ENCODE assay signal across 9 mouse cellular contexts in genomic region chr6:70956285-70956912, GRCm38 (mm10). TPM values are rescaled to one million over a fixed set of nuclear protein-coding genes. Genes with fewer than 3 reads are reported as not detected.
DNase-seq lines count a peak whose midpoint lies in the region; ATAC-seq and TF ChIP-seq lines count a peak whose summit lies in the region.
"Had no signal": no experiment of that assay in that cellular context is flagged by ENCODE, and none has a peak within 500 bp of the region (broad histone marks: within the 10 kb centered on the region; RNA-seq: fewer than 3 reads in every experiment).

TSS of gene Foxi3 (plus strand) at chr6:70956531.

- 0 out of 2 replicates have a peak, but pooled peaks cover 7% of the 10 kb centered on the region for H3K4me1 ChIP-seq in forebrain, postnatal 0 days (ENCODE audit: insufficient read depth)
- peaks cover 7% of the 10 kb centered on the region for H3K4me1 ChIP-seq in lung, embryonic 16.5 days (replicated peaks; ENCODE audit: control insufficient read depth, insufficient read depth, low read length)

- peaks cover 52% of the 10 kb centered on the region for H3K27me3 ChIP-seq in forebrain, postnatal 0 days (ENCODE audit: insufficient read depth, low read length)
- peaks cover 69% of the 10 kb centered on the region for H3K27me3 ChIP-seq in lung, embryonic 16.5 days (ENCODE audit: control insufficient read depth, insufficient read depth, low read depth, low read length)

- peak within 1 kb of the TSS; percentile 42 for H3K4me3 ChIP-seq in forebrain, postnatal 0 days (ENCODE audit: low read depth, low read length)
- peak within 1 kb of the TSS; percentile 48 for H3K4me3 ChIP-seq in lung, embryonic 16.5 days (ENCODE audit: low read length)

- WGBS in forebrain, postnatal 0 days, result under 1% methylated on average over 57 of the region's 67 CpGs
- WGBS in lung, embryonic 16.5 days, result under 1% methylated on average over 64 of the region's 67 CpGs

- no peak within 1 kb of the TSS for H3K9ac ChIP-seq in forebrain, postnatal 0 days
- no peak within 1 kb of the TSS for H3K9ac ChIP-seq in lung, embryonic 16.5 days (ENCODE audit: low read length)

- H3K27ac ChIP-seq in forebrain, postnatal 0 days (ENCODE audit: low read depth, low read length), result no peak within 1 kb of the TSS
- H3K27ac ChIP-seq in lung, embryonic 16.5 days (ENCODE audit: low read length), result no peak within 1 kb of the TSS

- H3K4me2 ChIP-seq in forebrain, postnatal 0 days (ENCODE audit: low read depth), result peak within 1 kb of the TSS; percentile 84
- peak within 1 kb of the TSS; percentile 64 for H3K4me2 ChIP-seq in lung, embryonic 16.5 days (ENCODE audit: low read depth, low read length)

- peak; percentile 56 for ATAC-seq in forebrain, postnatal 0 days
- ATAC-seq in lung, embryonic 16.5 days (ENCODE audit: low read depth), result peak; percentile 86
- ATAC-seq in erythroblast, adult 5-6 weeks (replicated peaks; ENCODE audit: low FRiP score, poor library complexity, severe bottlenecking), result no peak

- no peaks in the 10 kb centered on the region for H3K36me3 ChIP-seq in forebrain, postnatal 0 days (ENCODE audit: insufficient read depth)
- H3K36me3 ChIP-seq in lung, embryonic 16.5 days (ENCODE audit: control insufficient read depth, insufficient read depth, low read length), result no peaks in the 10 kb centered on the region

- no peak for TF ChIP-seq CTCF in forebrain, postnatal 0 days (IDR thresholded peaks at IDR 0.05; ENCODE audit: low read depth)

- peak; percentile 8 to 14 for DNase-seq in layer of hippocampus, postnatal 10 days (ENCODE audit: low spot score in 2 of 2)
- no peak for DNase-seq in layer of hippocampus, adult 18-20 months (ENCODE audit: low spot score in 2 of 2)
- DNase-seq in cerebellum, adult 18-20 months, result peak; percentile 6 to 16
- DNase-seq in forebrain, postnatal 0 days, result peak; percentile 11
- DNase-seq in kidney, adult 9 months, result peak; percentile 48
- peak; percentile 85 for DNase-seq in retina, embryonic 14.5 days (ENCODE audit: low spot score)

- H3K9me3 ChIP-seq in forebrain, postnatal 0 days (ENCODE audit: low read length), result no peaks in the 10 kb centered on the region
- no peaks in the 10 kb centered on the region for H3K9me3 ChIP-seq in lung, embryonic 16.5 days (ENCODE audit: control insufficient read depth, low read length)

RNA-seq across cellular contexts. Expression of gene Foxi3, which starts in this region (rescaled TPM):
- not detected for total RNA-seq in layer of hippocampus, postnatal 10 days (2021)
- total RNA-seq in layer of hippocampus, adult 18-20 months (2021), result not detected
- total RNA-seq in forebrain, postnatal 0 days (2014; rRNA removed), result not detected in 2 replicates
- not detected in 2 replicates for polyA plus RNA-seq in forebrain, postnatal 0 days (2015; fragmentation: Nextera tagmentation; extraction: Ambion mirVana)
- polyA plus RNA-seq in lung, embryonic 16.5 days (2015; fragmentation: Nextera tagmentation; extraction: Ambion mirVana), result not detected in 2 replicates
- not detected in 2 replicates for total RNA-seq in erythroblast, adult 5-6 weeks (2015; ENCODE audit: low replicate concordance)
- total RNA-seq in erythroblast, adult 5-6 weeks (2017; ENCODE audit: low replicate concordance), result not detected in 2 replicates
- total RNA-seq: left cerebral cortex, adult 18-20 months had no signal

Comparison
In these comparisons a context has a peak if more than half of its experiments do, and no peak if none do; other contexts are left out.
1. Peak in DNase-seq in layer of hippocampus, postnatal 10 days; RNA of the gene not detected or under 1 TPM.
2. Peak in DNase-seq, ATAC-seq, H3K4me3 ChIP-seq and H3K4me2 ChIP-seq in forebrain, postnatal 0 days; RNA of the gene not detected or under 1 TPM.
3. Peak in ATAC-seq, H3K4me3 ChIP-seq and H3K4me2 ChIP-seq in lung, embryonic 16.5 days; RNA of the gene not detected or under 1 TPM.
4. DNase-seq: peak in cerebellum, adult 18-20 months (2 of 2), kidney, adult 9 months (single experiment) and retina, embryonic 14.5 days (single experiment); none in layer of hippocampus, adult 18-20 months (0 of 2).